Mouse (Mus musculus): ENCODE data around the gene Slc13a1. TPM values are rescaled to one million over a fixed set of nuclear protein-coding genes. Genes with fewer than 3 reads are reported as not detected.

Slc13a1 gene
- total RNA-seq, 2 experiments from 2014 or later = 0.18 to 0.46 TPM

GRCm38 (mm10) chr6:24100705-24101104, 67.2 kb downstream of the Slc13a1 start:
- no peak for DNase-seq (ENCODE audit: low spot score in 2 of 2)
- intact Hi-C loops (cut with DNase I) = no loop called here

DNA sequence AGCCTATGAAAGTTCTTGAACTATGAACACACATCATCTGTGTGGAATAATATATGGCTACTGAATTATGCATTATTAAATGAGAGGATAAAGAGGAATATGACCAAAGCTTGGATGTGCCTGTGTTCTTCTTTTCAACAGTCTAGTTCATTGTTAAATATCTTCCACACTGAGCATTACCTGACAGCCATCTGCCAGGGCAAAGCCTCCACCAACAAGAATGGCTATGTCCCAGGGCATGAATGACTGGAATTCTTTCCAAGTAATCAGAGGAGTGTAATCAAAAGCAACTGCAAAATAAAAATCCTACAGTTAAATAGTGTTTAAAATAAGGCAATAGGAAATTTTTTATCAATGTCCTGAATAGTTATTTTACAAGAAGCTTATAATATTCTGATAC, 70.5 kb downstream of the Slc13a1 start:
- intact Hi-C loops (cut with DNase I) = no loop called here
- no peak for DNase-seq (ENCODE audit: low spot score in 2 of 2)

GRCm38 (mm10) chr6:24076089-24076488, 91.8 kb downstream of the Slc13a1 start:
- peak in 1 of 2 experiments; percentile 2 for DNase-seq (ENCODE audit: low spot score in 2 of 2)
- intact Hi-C loops (cut with DNase I) = no loop called here

DNA sequence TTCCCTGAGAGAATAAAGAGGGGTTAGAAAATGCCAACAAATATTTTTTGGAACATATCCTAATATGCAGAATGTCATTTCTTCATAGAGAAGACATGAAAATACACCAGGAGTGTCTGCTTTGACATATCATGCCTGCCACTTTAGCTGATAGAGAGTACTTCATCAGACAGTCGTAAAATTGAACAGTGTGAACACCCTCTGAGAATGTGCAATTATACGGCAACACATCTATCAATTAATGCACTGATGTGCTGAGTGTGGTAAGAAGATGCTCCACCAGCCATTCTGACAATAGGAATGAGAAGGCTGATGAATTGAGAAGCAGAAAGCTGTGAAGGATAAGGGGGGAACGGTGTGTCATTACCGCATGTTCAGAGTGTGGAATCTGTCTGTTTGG, 95.1 kb downstream of the Slc13a1 start:
- intact Hi-C loops (cut with DNase I) = no loop called here
- DNase-seq (ENCODE audit: low spot score in 2 of 2) = no peak

- intact Hi-C loops (cut with DNase I) = no loop called here
These were observed 108.1 kb downstream of the Slc13a1 start for GRCm38 (mm10) chr6:24059754-24060153.

GRCm38 (mm10) chr6:24055086-24055485, 112.8 kb downstream of the Slc13a1 start:
- intact Hi-C loops (cut with DNase I) = no loop called here

More at GRCm38 (mm10) chr6:24059754-24060153, 108.1 kb downstream of the Slc13a1 start:
- DNase-seq (ENCODE audit: low spot score in 2 of 2) = no peak

GRCm38 (mm10) chr6:24054086-24054710, 113.7 kb downstream of the Slc13a1 start:
- intact Hi-C loops (cut with DNase I) = no loop called here
- DNase-seq (ENCODE audit: low spot score in 2 of 2) = peak in 1 of 2 experiments; percentile 4

More at GRCm38 (mm10) chr6:24055086-24055485, 112.8 kb downstream of the Slc13a1 start:
- DNase-seq (ENCODE audit: low spot score in 2 of 2) = no peak

- intact Hi-C loops (cut with DNase I) = no loop called here
- no peak for DNase-seq (ENCODE audit: low spot score in 2 of 2)
These were observed 120.7 kb downstream of the Slc13a1 start for GRCm38 (mm10) chr6:24047014-24047770.

- DNase-seq (ENCODE audit: low spot score in 2 of 2) = no peak
- intact Hi-C loops (cut with DNase I) = no loop called here
These were observed 124.4 kb downstream of the Slc13a1 start for GRCm38 (mm10) chr6:24043496-24043895.

Small RNA genes within 50 kb of the gene (microRNA-seq; reads per million reads assigned to microRNA genes)
- 0 reads per million in 2 experiments for gene Gm26386

Other genes starting within 250 kb of the Slc13a1 start
- gene Tas2r118, start 198.0 kb downstream of the Slc13a1 start, total RNA-seq (2021) = not detected

Data from left cerebral cortex, postnatal 25 days (tissue).